Mouse (Mus musculus) layer of hippocampus, postnatal 25 days (tissue): Measurements from ENCODE around the gene Dio1. TPM values are rescaled to one million over a fixed set of nuclear protein-coding genes. Genes with fewer than 3 reads are reported as not detected.
A peak's percentile ranks its signal among the peaks of the same experiment; 100 is the strongest.

Experiments used
- DNase-seq, 2 experiments: peaks; one replicate each; pipeline ENCODE4 v3.0.0; 2022; ENCODE audit warnings: mixed read lengths in 2 of 2, low spot score in 1 of 2; ENCODE audit errors: extremely low spot score in 1 of 2
- total RNA-seq, 2 experiments: library from RNA; stranded (reverse); gene quantifications; 2 replicates each; pipeline ENCODE4 v1.2.3; 2021

The Dio1 gene
- total RNA-seq: not detected

DNA sequence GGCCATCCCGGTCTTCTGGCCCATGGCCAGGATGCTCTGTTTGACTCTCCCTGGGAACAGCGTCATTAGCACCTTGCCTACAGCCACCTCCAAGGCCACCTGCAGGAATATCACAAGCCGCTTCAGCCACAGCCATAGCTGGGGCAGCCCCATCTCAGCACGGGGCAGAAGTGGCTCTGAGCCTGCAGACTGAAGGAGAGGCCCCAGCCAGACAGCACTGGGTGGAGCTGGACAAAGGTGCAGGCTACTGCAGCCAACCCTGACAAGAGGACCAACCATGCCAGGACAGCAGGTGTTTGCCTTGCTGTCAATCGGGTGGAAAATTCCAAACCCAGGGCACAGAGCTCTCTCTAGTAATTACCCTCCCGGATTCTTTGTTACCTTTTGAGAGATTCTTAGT, at the start of gene Dio1:
Gene Dio1 (minus strand): TSS at position 204 of the 400 bp plus-strand sequence.
- DNase-seq: no peak

DNA sequence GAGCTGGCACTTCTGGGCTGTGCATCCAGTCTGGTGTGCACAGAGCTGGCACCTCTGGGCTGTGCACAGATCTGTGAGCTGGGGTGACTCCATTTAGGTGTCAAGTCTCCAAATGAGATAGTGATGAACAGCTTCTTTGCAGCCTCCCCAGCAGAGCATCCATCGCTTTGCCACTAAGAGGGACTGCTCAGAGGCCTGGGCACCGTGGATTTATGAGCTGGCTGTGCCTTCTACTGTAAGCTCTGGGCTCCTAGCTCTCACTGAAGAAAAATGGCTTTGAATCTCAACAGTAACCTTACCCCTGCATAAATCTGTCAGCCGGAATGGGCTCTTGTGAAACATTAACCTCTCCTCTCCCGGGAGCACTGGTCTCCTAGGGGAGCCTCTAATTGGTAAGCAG, 47.6 kb upstream of the Dio1 start:
- no peak for DNase-seq

DNA sequence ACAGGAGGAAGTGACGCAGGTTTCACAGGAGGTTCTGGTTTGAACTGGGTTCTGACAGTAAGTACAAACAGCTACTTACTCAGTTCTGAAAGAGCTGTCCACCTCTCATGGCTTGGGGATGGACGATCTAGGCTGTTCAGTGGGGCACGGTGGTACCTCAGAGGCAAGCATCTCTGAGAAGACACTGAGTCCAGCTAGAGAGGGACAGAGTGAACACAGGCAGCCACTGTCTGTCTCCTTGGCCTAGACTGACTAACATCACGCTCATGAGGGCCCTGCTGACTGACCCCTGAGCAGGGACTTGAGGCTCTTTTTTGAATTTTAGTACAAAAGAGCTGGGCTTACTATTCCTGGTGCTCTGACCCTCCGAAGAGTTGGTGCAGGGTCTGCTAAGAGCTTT, 47.2 kb upstream of the Dio1 start:
- no peak for DNase-seq

DNA sequence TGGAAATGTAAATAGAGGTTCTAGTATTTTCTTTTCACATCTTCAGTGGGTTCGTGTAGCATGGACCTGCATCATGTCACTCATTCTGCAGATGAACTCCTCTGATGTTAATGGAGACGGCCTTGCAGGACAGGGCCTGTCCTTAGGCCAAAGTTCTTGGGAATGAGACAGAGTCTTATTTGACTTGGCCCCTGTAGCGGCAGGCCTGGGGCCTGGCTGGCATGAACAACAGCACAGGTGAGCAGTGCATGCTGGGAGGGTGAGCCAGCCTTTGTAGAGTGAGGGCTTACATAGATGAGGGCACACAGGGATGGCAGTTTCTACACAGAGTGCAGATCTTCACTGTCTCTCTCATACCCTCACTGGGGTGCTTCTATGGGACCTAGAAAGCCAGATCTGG, 46.6 kb upstream of the Dio1 start:
- DNase-seq: no peak

DNA sequence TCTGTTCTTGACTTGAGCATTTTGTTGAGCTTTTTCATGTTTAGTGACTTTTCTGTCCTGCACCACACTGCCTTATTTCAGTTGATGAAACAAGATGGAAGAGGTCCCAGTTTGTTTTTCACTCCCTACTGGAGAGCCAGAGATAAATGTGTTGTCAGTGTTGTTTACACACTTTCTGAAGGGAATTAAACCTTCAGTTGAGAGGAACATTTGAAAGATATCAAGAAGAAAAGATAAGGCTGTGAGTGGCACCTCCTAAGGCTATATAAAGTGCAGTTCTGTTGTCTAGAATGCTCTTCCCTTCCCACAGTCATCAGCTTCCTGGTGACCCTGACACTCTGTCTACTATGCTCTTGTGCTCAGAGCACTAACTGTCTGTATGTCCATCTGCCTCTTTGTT, 44.4 kb upstream of the Dio1 start:
- no peak for DNase-seq

DNA sequence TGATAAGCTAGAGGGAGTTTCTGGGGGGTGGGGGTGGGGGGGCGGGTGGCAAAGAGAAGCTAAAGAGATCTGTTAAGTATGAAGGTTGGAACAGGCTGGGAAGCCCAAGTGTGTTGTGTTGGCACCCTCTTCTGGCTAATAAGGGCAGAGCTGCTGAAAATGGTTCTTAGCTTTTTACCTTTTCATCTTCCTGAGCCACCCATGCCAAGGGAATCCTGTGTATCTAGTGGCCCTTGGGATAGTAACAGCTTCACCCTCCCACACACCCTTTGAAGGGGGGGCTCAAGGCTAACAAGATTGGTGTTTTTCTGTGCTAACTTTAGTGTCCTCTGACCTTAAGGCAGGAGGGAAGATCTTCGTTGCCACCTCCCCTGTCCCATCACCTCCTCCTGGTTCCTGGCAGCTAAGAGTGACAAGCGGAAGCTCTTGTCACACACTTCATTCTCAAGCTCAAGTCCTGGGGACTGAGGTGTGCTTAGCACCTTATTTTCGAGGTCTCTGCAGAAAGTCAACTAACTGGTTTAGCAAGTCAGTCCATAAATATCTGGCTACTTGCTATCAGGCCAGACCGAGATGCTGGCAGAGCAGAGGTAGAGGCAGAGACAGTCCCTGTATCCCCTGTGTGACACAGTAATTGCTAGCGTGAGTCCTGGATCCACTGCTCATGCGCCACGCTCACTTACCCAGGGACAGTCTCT, 42.5 kb upstream of the Dio1 start:
- peak in 1 of 2 experiments; percentile 23 for DNase-seq

DNA sequence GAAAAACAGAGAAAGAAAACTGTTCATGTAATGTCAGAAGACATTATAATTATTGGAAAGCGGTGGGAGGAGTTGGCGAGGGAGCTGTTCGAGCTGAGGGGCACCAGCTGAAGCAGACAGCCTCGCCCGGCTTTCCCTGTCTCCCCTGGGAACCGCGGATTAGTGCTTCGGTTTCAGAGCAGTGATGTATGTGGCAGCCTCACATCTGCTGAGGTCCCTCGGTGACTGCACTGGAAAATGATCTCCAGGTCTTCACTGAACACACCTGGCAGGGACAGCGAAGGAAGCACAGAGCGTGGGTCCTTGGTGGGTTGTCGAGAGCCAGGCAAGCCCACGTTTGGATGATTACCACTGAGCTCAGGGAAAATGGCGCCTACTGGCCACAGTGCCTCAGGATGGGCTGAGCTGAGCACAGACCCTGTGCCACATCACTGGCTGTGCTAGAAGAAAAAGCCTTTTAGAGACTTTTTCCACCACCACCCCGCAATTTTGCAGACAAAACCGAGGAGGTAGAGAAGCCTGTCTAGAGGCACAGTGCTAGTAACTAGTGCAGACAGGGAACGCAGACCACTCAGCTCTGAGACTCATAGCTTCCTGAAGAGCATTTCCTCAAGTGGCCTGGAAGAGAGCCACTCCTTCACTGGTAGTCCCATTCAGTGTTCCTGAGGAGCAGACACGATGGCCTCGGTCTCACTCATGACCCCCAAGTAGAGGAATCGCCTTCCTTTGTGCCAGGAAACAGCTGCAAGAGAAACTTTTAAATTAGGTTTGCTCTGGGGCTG, 41.8 kb upstream of the Dio1 start:
- DNase-seq: no peak

DNA sequence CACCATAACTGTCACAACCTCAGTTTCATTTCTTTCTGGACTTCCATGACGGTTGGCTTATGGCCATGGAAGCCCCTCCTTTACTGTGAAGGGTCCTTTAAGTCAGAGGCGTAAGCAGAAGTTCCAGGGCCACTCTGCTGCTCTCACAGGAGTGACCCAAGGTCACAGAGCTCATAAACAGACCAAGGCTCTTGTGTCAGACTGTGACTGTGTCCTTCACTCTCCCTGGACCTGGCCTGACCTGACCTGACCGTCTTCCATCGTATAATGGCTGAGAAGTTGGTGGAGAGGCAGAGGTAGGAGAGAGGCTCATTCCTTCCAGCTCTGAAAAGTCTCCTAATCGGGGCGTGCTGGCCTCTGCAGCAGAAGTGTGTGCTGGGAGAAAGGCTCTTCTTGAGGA, 40.3 kb upstream of the Dio1 start:
- no peak for DNase-seq

DNA sequence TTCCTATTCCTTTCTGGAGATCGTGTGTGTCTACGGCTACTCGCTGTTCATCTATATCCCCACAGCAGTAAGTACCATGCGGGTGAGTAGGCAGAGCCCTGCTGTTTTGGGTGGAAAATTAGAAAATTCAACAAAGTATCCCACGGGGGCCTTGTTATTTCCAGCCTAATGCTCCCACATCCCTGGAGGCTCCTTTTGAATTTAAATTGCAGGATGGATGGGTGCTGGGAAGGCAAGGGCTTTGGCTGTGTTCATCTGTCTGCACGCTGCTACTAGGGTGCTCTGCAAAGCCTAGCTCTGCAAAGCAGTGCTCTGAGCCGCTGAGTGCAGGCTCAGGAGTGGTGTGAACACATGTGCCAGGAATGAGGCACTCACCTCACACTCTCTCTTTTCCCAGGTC, 37.6 kb upstream of the Dio1 start:
- DNase-seq: no peak

DNA sequence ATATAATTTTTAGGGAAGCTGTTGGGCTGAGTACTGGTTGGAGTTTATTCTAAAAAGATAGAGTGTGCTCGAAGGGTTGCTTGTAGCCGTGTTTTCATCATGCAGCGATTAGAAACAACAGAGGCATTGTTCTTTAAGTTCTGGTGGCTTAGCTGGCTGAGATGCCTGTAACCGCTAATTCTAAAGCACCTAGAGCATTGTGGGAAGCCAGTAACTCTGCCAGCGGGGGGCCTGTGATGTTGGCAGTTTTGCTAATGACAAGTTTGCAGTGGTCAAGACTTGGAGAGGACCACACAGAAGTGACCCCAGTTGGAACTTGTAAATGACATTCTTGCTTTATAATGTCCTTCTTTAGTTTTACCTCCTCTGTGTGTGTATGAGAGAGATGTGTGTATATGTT, 34.4 kb upstream of the Dio1 start:
- no peak for DNase-seq

DNA sequence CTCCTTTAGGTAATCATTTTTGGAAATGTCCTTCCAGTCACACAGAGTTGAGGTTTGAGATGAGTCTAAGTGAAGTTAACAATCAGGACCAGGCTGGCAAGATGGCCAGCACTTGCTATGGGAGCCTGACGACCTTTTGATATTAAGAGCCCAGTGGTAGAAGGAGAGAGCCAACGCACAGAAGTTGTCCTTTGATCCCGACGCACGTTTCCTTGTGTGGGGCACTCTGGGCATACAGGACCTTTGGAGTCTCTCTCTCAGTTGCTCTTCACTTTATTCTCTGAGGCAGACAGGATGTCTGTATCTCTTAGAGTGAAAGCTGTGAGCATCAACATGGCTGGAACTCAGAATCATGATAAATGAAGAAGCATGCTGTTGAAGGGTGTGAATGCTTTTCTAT, 30.5 kb upstream of the Dio1 start:
- DNase-seq: no peak

DNA sequence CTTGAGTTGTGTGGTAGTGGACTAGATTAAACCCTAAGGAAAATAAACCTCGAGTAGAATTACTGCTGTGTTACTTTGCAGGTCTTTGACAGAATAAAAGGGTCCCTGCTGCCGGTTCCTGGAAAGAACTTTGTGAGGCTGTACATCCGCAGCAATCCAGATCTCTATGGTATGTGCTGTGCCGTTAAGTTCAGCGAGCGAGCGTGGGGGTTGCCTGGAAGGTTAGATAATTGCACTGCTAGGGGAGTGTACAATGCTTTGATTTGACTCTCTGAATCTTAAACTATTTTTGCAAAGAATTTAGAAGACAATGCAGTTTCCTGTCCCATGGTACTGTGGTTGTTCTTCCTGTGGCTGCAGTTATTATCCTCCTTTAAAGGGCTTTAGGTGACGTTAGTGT, 29.4 kb upstream of the Dio1 start:
- no peak for DNase-seq

DNA sequence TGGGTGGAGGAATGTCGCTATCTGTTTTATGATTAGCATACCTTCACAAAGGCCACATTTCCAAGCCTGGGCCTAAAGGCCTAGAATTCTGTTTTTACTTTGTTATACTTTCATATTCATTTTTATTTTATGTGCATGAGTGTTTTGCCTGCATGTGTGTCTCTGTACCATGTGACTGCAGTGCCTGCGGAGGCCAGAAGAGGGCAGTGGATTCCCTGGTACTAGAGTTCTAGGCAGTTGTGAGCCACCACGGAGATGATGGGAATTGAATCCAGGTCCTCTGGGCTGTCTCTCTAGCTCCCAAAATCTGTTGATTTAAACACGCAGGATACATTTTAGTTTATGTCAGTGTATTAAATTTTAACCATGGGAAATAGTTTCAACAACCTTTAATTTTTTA, 26.5 kb upstream of the Dio1 start:
- DNase-seq: no peak

DNA sequence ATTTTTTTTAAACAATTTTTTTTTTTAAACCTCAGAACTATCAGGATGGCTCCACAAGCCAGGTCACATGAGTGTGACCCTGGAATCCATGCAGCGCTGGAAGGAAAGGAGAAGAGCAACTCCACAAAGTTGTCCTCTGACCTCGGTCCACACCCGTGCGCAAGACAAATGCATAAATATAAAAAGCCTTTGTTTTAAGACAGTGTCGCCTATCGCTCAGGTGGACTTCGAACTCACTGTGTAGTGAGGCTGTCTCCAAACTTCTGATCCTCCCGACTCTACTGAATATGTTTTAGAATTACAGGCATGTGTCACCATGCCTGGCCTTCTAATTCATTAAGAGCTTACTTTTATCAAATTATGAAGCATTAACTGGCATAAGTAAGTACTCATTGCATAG, 21.6 kb upstream of the Dio1 start:
- no peak for DNase-seq

DNA sequence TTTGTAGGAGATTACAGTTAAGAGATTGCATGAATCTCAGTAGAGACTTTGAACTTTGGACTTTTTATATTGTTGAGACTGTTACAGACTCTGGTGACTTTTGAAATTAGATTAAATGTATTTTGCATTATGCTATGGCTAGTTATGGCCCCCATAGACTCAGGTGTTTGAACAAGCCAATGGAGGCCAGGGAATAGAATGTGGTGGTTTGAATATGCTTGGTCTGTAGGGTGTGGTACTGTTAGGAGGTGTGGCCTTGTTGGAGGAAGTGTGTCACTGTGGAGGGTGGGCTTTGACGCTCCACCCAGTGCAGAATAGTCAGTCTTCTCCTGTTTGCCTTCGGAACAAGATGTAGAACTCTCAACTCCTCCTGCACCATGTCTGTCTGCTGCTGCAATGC, 16.1 kb upstream of the Dio1 start:
- no peak for DNase-seq

DNA sequence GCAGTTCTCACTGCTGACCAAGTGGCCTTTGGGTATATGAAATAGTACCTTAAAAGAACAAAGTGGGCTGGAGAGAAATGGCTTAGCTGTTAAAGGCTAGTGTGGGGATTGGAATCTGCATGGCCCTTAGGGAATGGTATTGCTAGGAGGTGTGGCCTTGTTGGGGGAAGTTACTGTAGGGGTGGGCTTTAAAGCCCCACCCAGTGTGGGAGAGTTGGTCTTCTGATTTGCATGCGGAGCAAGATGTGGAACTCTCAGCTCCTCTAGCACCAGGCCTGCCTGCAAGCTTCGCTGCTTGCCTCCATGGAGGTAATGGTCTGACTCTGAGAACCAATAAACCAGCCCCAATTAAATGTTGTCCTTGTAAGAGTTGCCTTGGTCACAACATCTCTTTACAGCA, 14.1 kb upstream of the Dio1 start:
- no peak for DNase-seq

DNA sequence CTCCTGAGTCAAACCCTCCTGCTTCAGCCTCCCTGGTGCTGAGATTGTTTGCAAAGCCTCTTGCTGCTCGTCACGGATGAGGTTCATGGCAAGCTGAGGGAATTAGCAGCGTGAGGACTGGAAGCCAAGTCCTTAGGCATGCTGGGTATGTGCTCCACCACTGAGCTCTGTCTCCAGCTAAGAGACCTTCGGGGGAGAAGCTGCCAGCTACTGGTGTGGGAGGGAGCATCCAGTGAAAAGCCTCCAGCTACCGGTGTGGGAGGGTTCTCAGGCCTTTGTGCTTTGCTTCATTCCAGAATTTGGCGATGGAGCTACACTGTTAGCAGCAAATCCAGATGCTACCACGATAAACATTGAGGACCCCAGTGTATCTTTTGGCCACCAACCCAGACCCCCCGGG, 11.7 kb upstream of the Dio1 start:
- no peak for DNase-seq

DNA sequence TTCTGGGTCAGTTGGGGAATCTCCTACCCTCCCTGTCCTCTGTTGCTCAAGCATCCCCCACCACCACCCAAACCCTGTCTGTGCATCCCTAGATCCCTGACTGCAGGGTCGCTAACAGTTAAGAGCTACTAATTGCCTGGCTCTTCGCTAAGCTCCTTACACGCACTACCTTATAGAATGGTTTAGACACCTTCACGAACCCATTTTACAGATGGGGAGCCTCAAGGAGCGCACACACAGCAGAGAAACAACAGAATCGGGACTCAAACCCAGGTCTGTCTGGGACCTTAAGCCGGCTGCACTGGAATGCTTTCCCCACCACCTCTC, 7.5 kb upstream of the Dio1 start:
- no peak for DNase-seq

DNA sequence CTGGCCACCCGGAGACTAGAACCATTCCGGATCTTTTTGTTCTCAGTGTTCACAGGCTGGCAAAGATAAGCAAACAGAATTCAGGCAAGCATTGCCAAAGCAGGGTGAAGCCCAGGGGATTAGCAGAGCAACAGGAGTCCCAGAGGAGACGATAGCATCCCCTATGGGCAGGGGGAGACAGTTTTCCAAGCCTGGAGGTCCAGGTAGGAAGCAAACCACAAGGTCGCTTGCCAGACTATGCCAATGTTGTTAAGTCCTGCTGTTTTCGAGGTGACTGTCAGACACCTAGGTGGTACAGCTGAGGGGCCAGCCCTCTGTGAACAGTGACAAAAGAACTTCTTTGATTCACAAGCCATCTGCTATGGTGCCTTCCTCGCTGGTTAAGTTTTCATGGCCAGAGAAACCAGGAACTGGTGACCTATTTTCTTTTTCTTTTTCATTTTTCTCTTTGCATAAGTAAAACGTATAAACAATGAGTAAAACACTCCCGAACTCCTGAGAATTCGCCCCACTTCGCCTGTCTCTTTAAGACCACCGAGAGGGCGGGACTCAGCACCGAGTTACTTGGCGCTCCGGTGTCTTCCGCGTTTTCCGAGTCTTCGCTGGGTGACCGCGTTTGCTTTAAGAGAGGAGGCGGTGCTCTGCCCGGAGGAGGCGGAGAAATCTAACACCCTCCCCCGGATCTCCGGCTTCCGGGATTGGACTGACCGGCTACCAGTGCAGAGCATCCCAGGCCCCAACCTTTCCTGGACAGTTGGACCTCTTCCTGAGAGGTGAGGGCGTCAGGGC, 6.9 kb upstream of the Dio1 start, which contains the start of gene Yipf1:
Gene Yipf1 (plus strand): TSS at position 674 of the 789 bp plus-strand sequence.
- peak; percentile 69 to 72 for DNase-seq

DNA sequence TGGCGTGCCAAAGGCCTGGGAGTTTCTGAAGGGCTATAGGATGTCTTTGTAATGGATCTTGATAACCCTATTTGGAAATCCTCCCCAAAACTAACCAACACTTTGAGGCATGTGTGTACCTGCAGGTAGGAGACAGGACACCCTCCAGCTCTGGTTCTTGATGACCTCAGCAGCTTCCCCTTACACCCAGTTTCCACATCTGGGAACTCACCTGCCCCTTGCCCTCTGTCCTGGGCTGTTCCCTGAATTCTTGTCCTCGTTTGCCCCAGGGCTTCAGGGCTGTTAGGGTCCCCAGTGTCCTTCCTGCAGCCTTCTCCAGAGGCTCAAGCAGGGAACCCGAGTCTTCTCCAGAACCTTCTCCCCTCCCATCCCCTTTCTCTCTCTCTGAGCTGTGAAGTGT, 3.4 kb downstream of the Dio1 start:
- no peak for DNase-seq

DNA sequence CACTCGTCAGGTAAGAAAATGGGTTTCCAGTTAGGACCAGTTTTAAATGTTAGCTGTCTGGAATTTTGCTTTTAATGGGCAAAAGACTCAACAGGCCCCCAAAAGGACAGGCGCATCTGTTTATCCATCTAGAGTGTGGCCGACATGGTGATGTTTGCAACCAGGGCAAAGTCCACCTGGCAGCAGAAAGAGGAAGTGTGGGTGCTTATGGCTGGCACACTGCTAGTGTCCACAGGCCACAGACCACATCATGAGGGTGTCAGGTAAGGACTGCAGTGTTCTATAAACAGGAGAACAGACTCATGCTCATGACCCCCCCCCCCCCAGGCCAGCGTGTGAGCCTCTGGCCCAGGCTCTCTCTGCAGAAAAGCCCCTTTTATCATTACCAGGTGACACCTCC, 4.1 kb downstream of the Dio1 start:
- DNase-seq: no peak

DNA sequence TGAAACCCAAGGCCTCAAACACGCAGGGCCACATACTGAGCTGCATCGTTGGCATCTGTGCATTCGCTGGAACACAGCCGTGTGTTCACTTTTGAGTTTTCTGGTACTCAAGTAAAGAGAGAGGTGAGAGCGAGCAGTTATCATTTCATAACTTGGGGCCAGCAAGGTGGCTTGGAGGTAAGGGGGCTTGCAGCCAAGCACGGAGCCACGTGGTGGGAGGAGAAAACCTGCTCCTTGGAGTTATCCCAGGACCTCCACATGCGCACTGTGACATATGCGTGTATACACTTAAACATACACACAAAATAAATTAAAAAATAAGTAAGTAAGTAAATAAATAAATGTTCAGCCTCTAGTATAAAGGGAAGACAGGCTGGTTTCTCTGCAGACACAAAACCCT, 4.7 kb downstream of the Dio1 start:
- DNase-seq: no peak
